ENCODE assay signal across 9 mouse cellular contexts in genomic region chr13:63572111-63572452, GRCm38 (mm10). TPM values are rescaled to one million over a fixed set of nuclear protein-coding genes. Genes with fewer than 3 reads are reported as not detected.
DNase-seq lines count a peak whose midpoint lies in the region; ATAC-seq lines count a peak whose summit lies in the region.
"Had no signal": no experiment of that assay in that cellular context is flagged by ENCODE, and none has a peak within 500 bp of the region (broad histone marks: within the 10 kb centered on the region; RNA-seq: fewer than 3 reads in every experiment).

No protein-coding gene starts in this region.

- WGBS in kidney, embryonic 15.5 days: under 1% methylated on average over 12 of the region's 12 CpGs
- 2% methylated on average over 12 of the region's 12 CpGs for WGBS in hindbrain, embryonic 13.5 days
- WGBS in midbrain, embryonic 14.5 days: 1% methylated on average over 12 of the region's 12 CpGs

- H3K9me3 ChIP-seq in kidney, embryonic 15.5 days (replicated peaks): no peaks in the 10 kb centered on the region
- no peaks in the 10 kb centered on the region for H3K9me3 ChIP-seq in hindbrain, embryonic 13.5 days
- no peaks in the 10 kb centered on the region for H3K9me3 ChIP-seq in midbrain, embryonic 14.5 days (ENCODE audit: control insufficient read depth, low read length)

- intact Hi-C loops in left cerebral cortex, postnatal 25 days (cut with DNase I): loop anchor here (5.0 kb wide), 1 partner anchor 125 kb away; no protein-coding TSS in a partner anchor

- H3K4me1 ChIP-seq in kidney, embryonic 15.5 days: peaks cover 46% of the 10 kb centered on the region
- H3K4me1 ChIP-seq in hindbrain, embryonic 13.5 days (replicated peaks): peaks cover 46% of the 10 kb centered on the region
- peaks cover 22% of the 10 kb centered on the region for H3K4me1 ChIP-seq in midbrain, embryonic 14.5 days (ENCODE audit: control insufficient read depth, insufficient read depth, low read length)

- H3K9ac ChIP-seq in kidney, embryonic 15.5 days: peak overlapping the region; percentile 75
- peak overlapping the region; percentile 93 for H3K9ac ChIP-seq in hindbrain, embryonic 13.5 days
- peak overlapping the region; percentile 86 for H3K9ac ChIP-seq in midbrain, embryonic 14.5 days (replicated peaks; ENCODE audit: low read length)

- DNase-seq in kidney, postnatal 10 days: no peak
- peak; percentile 35 for DNase-seq in midbrain, embryonic 14.5 days
- no peak for DNase-seq in ovary, postnatal 10 days (ENCODE audit: low spot score)
- no peak for DNase-seq in left cerebral cortex, postnatal 25 days (ENCODE audit: low spot score in 2 of 2)
- no peak for DNase-seq in thymus, postnatal 10 days (ENCODE audit: low spot score in 2 of 2)

- H3K27ac ChIP-seq in kidney, embryonic 15.5 days: 0 out of 2 replicates have a peak overlapping the region, but pooled peaks have one; percentile 75
- H3K27ac ChIP-seq in hindbrain, embryonic 13.5 days: peak overlapping the region; percentile 94
- peak overlapping the region; percentile 88 for H3K27ac ChIP-seq in midbrain, embryonic 14.5 days (replicated peaks; ENCODE audit: low read depth, low read length)

- H3K4me2 ChIP-seq in kidney, embryonic 15.5 days: peak overlapping the region; percentile 100
- peak overlapping the region; percentile 97 for H3K4me2 ChIP-seq in hindbrain, embryonic 13.5 days
- peak overlapping the region; percentile 94 for H3K4me2 ChIP-seq in midbrain, embryonic 14.5 days (ENCODE audit: low read length)

- ATAC-seq in kidney, embryonic 15.5 days (replicated peaks; ENCODE audit: low FRiP score): no peak
- 0 out of 2 replicates have a peak, but pooled peaks have one; percentile 1 for ATAC-seq in common myeloid progenitor, adult 5-6 weeks (replicated peaks; ENCODE audit: low read depth, poor library complexity, severe bottlenecking)
- no peak; the same call in 1 of the 2 replicates for ATAC-seq in hindbrain, embryonic 13.5 days (ENCODE audit: low FRiP score)
- no peak for ATAC-seq in midbrain, embryonic 14.5 days (ENCODE audit: low FRiP score, low TSS enrichment)
- ATAC-seq: Patski had no signal

- peaks cover 60% of the 10 kb centered on the region for H3K27me3 ChIP-seq in kidney, embryonic 15.5 days
- H3K27me3 ChIP-seq in hindbrain, embryonic 13.5 days: peaks cover 59% of the 10 kb centered on the region
- peaks cover 60% of the 10 kb centered on the region for H3K27me3 ChIP-seq in midbrain, embryonic 14.5 days (ENCODE audit: control insufficient read depth, insufficient read depth, low read length)
- H3K27me3 ChIP-seq: Patski had no signal

- H3K4me3 ChIP-seq in kidney, embryonic 15.5 days (replicated peaks): peak overlapping the region; percentile 73
- H3K4me3 ChIP-seq in hindbrain, embryonic 13.5 days: peak overlapping the region; percentile 77
- H3K4me3 ChIP-seq in midbrain, embryonic 14.5 days (replicated peaks; ENCODE audit: low read depth, low read length): peak overlapping the region; percentile 68

- no peaks in the 10 kb centered on the region for H3K36me3 ChIP-seq in kidney, embryonic 15.5 days
- H3K36me3 ChIP-seq in hindbrain, embryonic 13.5 days: no peaks in the 10 kb centered on the region
- H3K36me3 ChIP-seq in midbrain, embryonic 14.5 days (ENCODE audit: control insufficient read depth, insufficient read depth, low read length): no peaks in the 10 kb centered on the region

RNA-seq across cellular contexts. Expression of gene Ptch1, which starts 1.3 kb away (rescaled TPM):
- polyA plus RNA-seq in kidney, embryonic 15.5 days (2015; fragmentation: Nextera tagmentation; extraction: Ambion mirVana): 15.8 and 17.3 TPM in 2 replicates
- 11.9 and 13.8 TPM in 2 replicates for total RNA-seq in common myeloid progenitor, adult 5-6 weeks (2017)
- 18.0 and 19.2 TPM in 2 replicates for polyA plus RNA-seq in hindbrain, embryonic 13.5 days (2015; fragmentation: Nextera tagmentation; extraction: Ambion mirVana)
- 17.4 and 17.8 TPM in 2 replicates for polyA plus RNA-seq in midbrain, embryonic 14.5 days (2014; fragmentation: Nextera tagmentation; extraction: Ambion mirVana)
- total RNA-seq in left cerebral cortex, postnatal 25 days (2021): 10 to 100 TPM; 44.5 to 48.0 TPM
